Mouse (Mus musculus) liver, adult 2 months (tissue): Measurements from ENCODE around the gene Rgs12. TPM values are rescaled to one million over a fixed set of nuclear protein-coding genes. Genes with fewer than 3 reads are reported as not detected.

Experiments used
- DNase-seq: peaks from one replicate; pipeline ENCODE4 v3.0.0-alpha.2; 2011; ENCODE audit warnings: low read depth, low spot score; ENCODE audit errors: extremely low read depth
- H3K27ac ChIP-seq: fragments of 200-500 bp; replicated peaks from 2 replicates; pipeline ENCODE4 v1.5.1; 2012; ENCODE audit warnings: low read depth, mild to moderate bottlenecking, control low read depth, inconsistent platforms, low read length; ENCODE audit not compliant: insufficient read depth
- H3K27me3 ChIP-seq: fragments of 200-500 bp; 2 replicates; pipeline ENCODE4 v1.6.1; 2012; ENCODE audit warnings: mild to moderate bottlenecking, moderate library complexity, low read length, inconsistent platforms; ENCODE audit not compliant: control insufficient read depth, insufficient read depth
- H3K36me3 ChIP-seq: fragments of 200-500 bp; 2 replicates; pipeline ENCODE4 v1.6.1; 2012; ENCODE audit warnings: low read length, inconsistent platforms; ENCODE audit not compliant: control insufficient read depth, insufficient read depth
- H3K4me1 ChIP-seq: fragments of 200-500 bp; 2 replicates; pipeline ENCODE4 v1.6.1; 2011; ENCODE audit warnings: low read length; ENCODE audit not compliant: control insufficient read depth, insufficient read depth
- H3K4me3 ChIP-seq: fragments of 200-500 bp; 2 replicates; pipeline ENCODE4 v1.5.1; 2011; ENCODE audit warnings: low read depth, mild to moderate bottlenecking, control low read depth, low read length, moderate library complexity; ENCODE audit not compliant: insufficient read depth
- H3K79me2 ChIP-seq: fragments of 200-500 bp; 2 replicates; pipeline ENCODE4 v1.6.1; 2012; ENCODE audit warnings: inconsistent platforms, mild to moderate bottlenecking, low read length, moderate library complexity; ENCODE audit not compliant: control insufficient read depth, insufficient read depth
- H3K9ac ChIP-seq: fragments of 200-500 bp; 2 replicates; pipeline ENCODE4 v1.6.1; 2012; ENCODE audit warnings: low read depth, mild to moderate bottlenecking, control low read depth, inconsistent platforms, low read length
- CTCF ChIP-seq: fragments of 200-500 bp; IDR thresholded peaks from 2 replicates; pipeline ENCODE4 v1.5.1; 2011; ENCODE audit warnings: low read depth, low read length, control low read depth
- POLR2A ChIP-seq: fragments of 200-500 bp; IDR thresholded peaks from 2 replicates; pipeline ENCODE4 v1.6.1; 2011; ENCODE audit warnings: low read length, control low read depth; ENCODE audit not compliant: insufficient read depth; ENCODE audit errors: extremely low read depth
- WGBS: fragments of 180-500 bp; shearing (Covaris S2); methylation state at CpG from one replicate; pipeline ENCODE4 v1.1.7; 2018; 5-methylcytosine and 5-hydroxymethylcytosine counted together
- polyA plus RNA-seq: library from polyadenylated mRNA; depleted of rRNA; stranded (reverse); fragments of >200 nt; gene quantifications from 2 replicates; pipeline ENCODE4 v1.2.3, GENCODE M21; 2012
- total RNA-seq: library from RNA; depleted of rRNA; stranded (reverse); fragments of >200 nt; gene quantifications from 2 replicates; pipeline ENCODE4 v1.2.3, GENCODE M21; 2014

Gene Rgs12
- total and polyA plus RNA-seq, 2 experiments = 4.7 to 6.3 TPM

GRCm38 (mm10) chr5:34951161-34951834, 2.1 kb downstream of the Rgs12 start:
- Histone ChIP-seq H3K36me3 (no peaks in the 10 kb centered on the region), H3K4me3 (no peak overlapping the region), H3K27me3 (no peaks in the 10 kb centered on the region), H3K4me1 (peaks cover 2% of the 10 kb centered on the region; the same call in 1 of the 2 replicates), H3K9ac (no peak overlapping the region), H3K27ac (no peak overlapping the region), H3K79me2 (no peaks in the 10 kb centered on the region)
- DNase-seq = no peak
- WGBS = 91% methylated on average over 8 of the region's 8 CpGs
- TF ChIP-seq CTCF (no peak), POLR2A (no peak)

DNA sequence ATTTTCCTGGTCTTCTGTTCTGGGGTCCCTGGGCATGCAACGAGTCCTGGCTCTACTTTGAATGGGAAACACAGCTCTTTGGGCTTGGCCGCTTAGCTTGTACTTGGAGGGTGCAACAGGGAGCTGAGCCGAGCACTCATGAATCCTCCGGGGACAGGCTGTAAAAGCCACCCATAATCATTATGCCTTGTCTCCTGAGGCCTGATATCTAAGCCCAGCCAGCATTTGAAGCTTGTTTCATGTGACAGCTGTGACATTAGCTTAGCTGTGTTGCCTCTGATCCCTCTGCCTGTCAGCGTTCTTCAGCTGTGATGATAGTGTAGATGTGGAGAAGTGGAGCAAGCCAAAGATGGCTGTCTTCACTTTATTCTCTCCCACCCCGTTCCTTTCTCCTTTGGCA, 5.3 kb downstream of the Rgs12 start:
- WGBS = 92% methylated on average over 6 of the region's 6 CpGs
- Histone ChIP-seq H3K4me3 (no peak overlapping the region), H3K79me2 (no peaks in the 10 kb centered on the region), H3K27ac (no peak overlapping the region), H3K36me3 (no peaks in the 10 kb centered on the region), H3K27me3 (no peaks in the 10 kb centered on the region), H3K9ac (no peak overlapping the region), H3K4me1 (no peaks in the 10 kb centered on the region)
- TF ChIP-seq POLR2A (no peak), CTCF (no peak)
- DNase-seq = no peak

DNA sequence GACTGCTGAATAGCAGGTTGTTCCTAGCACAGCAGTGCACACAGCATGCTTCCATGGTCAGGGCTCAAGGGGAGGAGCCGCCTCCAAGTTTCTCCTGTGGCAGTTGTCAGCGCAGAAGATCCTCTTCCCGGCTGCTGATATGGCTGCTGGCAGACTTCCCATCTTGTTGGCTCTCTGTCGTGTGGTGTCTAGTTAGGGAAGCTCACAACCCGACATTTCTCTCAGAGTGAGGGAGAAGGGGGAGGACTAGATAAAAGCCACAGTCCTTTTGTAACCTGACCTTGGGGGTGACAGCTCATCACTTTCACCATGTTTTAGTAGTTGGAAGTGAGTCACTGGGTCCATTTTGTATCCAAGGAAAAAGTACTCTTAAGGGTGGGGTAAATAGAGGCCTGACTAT, 6.4 kb downstream of the Rgs12 start:
- H3K79me2 ChIP-seq = no peaks in the 10 kb centered on the region
- H3K4me1 ChIP-seq = no peaks in the 10 kb centered on the region
- no peak for DNase-seq
- H3K36me3 ChIP-seq = no peaks in the 10 kb centered on the region
- WGBS = 55% methylated on average over 5 of the region's 5 CpGs
- no peak overlapping the region for H3K27ac ChIP-seq
- H3K27me3 ChIP-seq = no peaks in the 10 kb centered on the region
- no peak overlapping the region for H3K9ac ChIP-seq
- TF ChIP-seq POLR2A = no peak
- no peak for TF ChIP-seq CTCF
- H3K4me3 ChIP-seq = no peak overlapping the region

GRCm38 (mm10) chr5:34956151-34956550, 6.9 kb downstream of the Rgs12 start:
- H3K4me1 ChIP-seq = no peaks in the 10 kb centered on the region
- H3K4me3 ChIP-seq = no peak overlapping the region
- H3K27ac ChIP-seq = no peak overlapping the region
- no peaks in the 10 kb centered on the region for H3K27me3 ChIP-seq
- DNase-seq = no peak
- WGBS = 82% methylated on average over 7 of the region's 7 CpGs
- no peaks in the 10 kb centered on the region for H3K36me3 ChIP-seq
- no peak for TF ChIP-seq POLR2A
- no peak for TF ChIP-seq CTCF
- no peak overlapping the region for H3K9ac ChIP-seq
- H3K79me2 ChIP-seq = no peaks in the 10 kb centered on the region

DNA sequence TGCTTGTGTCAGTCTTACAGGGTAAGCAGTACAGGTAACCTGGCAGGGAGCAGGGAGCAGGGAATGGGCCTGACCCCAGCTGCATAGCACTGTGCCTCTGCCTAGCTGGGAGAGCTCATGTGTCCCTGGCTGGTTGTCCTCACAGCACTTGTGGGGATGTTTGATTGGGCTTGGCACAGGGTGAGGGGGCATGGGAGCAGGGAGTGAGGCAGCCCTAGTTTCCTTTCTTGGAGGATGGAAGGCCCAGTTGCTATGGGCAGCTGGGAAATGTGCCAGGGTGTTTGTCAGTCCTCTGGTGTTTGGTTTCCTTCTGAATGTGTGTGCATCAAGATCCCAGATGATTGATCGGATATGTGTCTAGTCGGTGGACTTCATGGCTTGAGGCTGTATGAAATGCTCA, 7.8 kb downstream of the Rgs12 start:
- Histone ChIP-seq H3K27me3 (no peaks in the 10 kb centered on the region), H3K9ac (no peak overlapping the region), H3K79me2 (no peaks in the 10 kb centered on the region), H3K36me3 (no peaks in the 10 kb centered on the region), H3K4me3 (no peak overlapping the region), H3K27ac (no peak overlapping the region), H3K4me1 (no peaks in the 10 kb centered on the region)
- DNase-seq = no peak
- TF ChIP-seq CTCF = no peak
- no peak for TF ChIP-seq POLR2A
- WGBS = 62% methylated on average over 2 of the region's 2 CpGs

- WGBS = 79% methylated on average over 1 of the region's 1 CpGs
- Histone ChIP-seq H3K27ac (no peak overlapping the region), H3K36me3 (no peaks in the 10 kb centered on the region), H3K27me3 (no peaks in the 10 kb centered on the region), H3K9ac (no peak overlapping the region), H3K4me3 (no peak overlapping the region), H3K4me1 (0 out of 2 replicates have a peak, but pooled peaks cover 2% of the 10 kb centered on the region), H3K79me2 (no peaks in the 10 kb centered on the region)
- DNase-seq = no peak
- no peak for TF ChIP-seq CTCF
- TF ChIP-seq POLR2A = no peak
These were observed 10.8 kb downstream of the Rgs12 start for GRCm38 (mm10) chr5:34960021-34960420.
